Mouse (Mus musculus) mature B cell (primary cell): ENCODE data around the gene Rab3d.

Experiments used
- in situ Hi-C: fragments of 300-500 bp; cut with MboI; formaldehyde crosslinking; loops from 2 replicates; pipeline ENCODE4 v1.14.3; 2019

Rab3d gene

GRCm38 (mm10) chr9:21938234-21938855 is 20.4 kb upstream of the Rab3d start:
- in situ Hi-C loops, result no loop called here

GRCm38 (mm10) chr9:21937711-21938175 is 19.8 kb upstream of the Rab3d start:
- in situ Hi-C loops, result no loop called here

- in situ Hi-C loops, result no loop called here
Measured at GRCm38 (mm10) chr9:21936692-21937570, 18.9 kb upstream of the Rab3d start, which contains the start of gene Plppr2. TSS of gene Plppr2 (plus strand) at chr9:21937033.

GRCm38 (mm10) chr9:21935466-21936131 is 17.6 kb upstream of the Rab3d start:
- in situ Hi-C loops, result no loop called here

- in situ Hi-C loops, result no loop called here
Measured at GRCm38 (mm10) chr9:21934021-21934420, 16.0 kb upstream of the Rab3d start.

- in situ Hi-C loops, result no loop called here
Measured at GRCm38 (mm10) chr9:21932445-21933137, 14.6 kb upstream of the Rab3d start.

- in situ Hi-C loops, result no loop called here
Measured at GRCm38 (mm10) chr9:21932006-21932405, 14.0 kb upstream of the Rab3d start.

- in situ Hi-C loops, result no loop called here
Measured at GRCm38 (mm10) chr9:21929208-21929607, 11.2 kb upstream of the Rab3d start.

- in situ Hi-C loops, result no loop called here
Measured at GRCm38 (mm10) chr9:21927208-21927753, 9.3 kb upstream of the Rab3d start, which contains the start of the genes Ccdc159 and Tmem205. TSS of gene Ccdc159 (plus strand) at chr9:21927471. TSS of gene Tmem205 (minus strand) at chr9:21927556.

GRCm38 (mm10) chr9:21926784-21927183 is 8.8 kb upstream of the Rab3d start:
- in situ Hi-C loops, result no loop called here

GRCm38 (mm10) chr9:21926155-21926554 is 8.2 kb upstream of the Rab3d start:
- in situ Hi-C loops, result no loop called here

- in situ Hi-C loops, result no loop called here
Measured at GRCm38 (mm10) chr9:21925506-21925905, 7.5 kb upstream of the Rab3d start.

- in situ Hi-C loops, result no loop called here
Measured at GRCm38 (mm10) chr9:21925034-21925433, 7.0 kb upstream of the Rab3d start.

- in situ Hi-C loops, result no loop called here
Measured at GRCm38 (mm10) chr9:21924099-21924493, 6.1 kb upstream of the Rab3d start.

GRCm38 (mm10) chr9:21923490-21924098 is 5.6 kb upstream of the Rab3d start:
- in situ Hi-C loops, result no loop called here

GRCm38 (mm10) chr9:21923036-21923435 is 5.0 kb upstream of the Rab3d start:
- in situ Hi-C loops, result no loop called here

- in situ Hi-C loops, result no loop called here
Measured at GRCm38 (mm10) chr9:21918692-21919384, 846 bp upstream of the Rab3d start.

GRCm38 (mm10) chr9:21917493-21918034 is 428 bp downstream of the Rab3d start:
- in situ Hi-C loops, result no loop called here

GRCm38 (mm10) chr9:21916851-21917492 is 1.0 kb downstream of the Rab3d start:
- in situ Hi-C loops, result no loop called here
